8 mouse cellular contexts compared by ENCODE assay signal in the genomic region with DNA sequence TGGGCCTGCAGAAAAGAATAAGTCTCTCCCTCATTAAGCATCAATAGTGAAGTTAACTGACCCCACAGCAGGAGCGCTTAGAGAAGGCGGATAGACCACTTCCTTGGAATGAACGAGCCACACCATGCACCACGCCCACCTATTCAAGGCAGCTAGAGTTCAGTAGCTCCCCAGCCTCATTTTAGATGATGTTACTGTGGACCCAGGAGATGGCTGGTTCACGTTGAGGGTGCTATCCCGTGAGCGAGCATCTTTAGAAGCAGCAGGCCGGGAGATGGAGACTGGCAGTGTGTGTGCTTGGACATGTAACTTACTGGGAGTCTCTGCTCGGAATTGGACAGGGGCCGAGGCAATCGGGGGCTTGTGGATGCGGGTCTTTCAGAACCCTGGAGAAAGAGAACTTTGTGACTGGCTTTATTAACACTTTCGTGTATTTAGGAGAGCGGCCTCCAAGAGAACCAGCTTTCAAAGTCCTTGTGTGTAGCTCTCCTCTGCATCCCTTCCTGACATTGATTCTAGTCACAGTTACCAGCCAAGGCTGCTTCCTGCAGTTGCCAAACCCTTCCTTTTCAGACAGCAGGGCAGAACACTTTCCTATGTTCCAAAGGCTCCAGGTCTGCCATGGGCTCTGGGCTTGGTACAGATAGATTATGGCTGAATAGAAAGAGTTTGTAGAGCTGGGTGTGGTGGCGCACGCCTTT. TPM values are rescaled to one million over a fixed set of nuclear protein-coding genes. Genes with fewer than 3 reads are reported as not detected.
DNase-seq lines count a peak whose midpoint lies in the region; ATAC-seq and TF ChIP-seq lines count a peak whose summit lies in the region.

No protein-coding gene starts in this region.

- no peak for DNase-seq in left cerebral cortex, adult 2 months (ENCODE audit: extremely low spot score in 1 of 2, low spot score in 2 of 2)
- no peak for DNase-seq in left cerebral cortex, postnatal 14 days (ENCODE audit: low spot score in 2 of 2)
- peak; percentile 31 for DNase-seq in forebrain, embryonic 10.5 days (ENCODE audit: extremely low spot score, low spot score)
- no peak for DNase-seq in limb, embryonic 11.5 days (ENCODE audit: low spot score)
- DNase-seq in MN1 (ENCODE audit: low spot score), result no peak

- H3K36me3 ChIP-seq in forebrain, embryonic 10.5 days (replicated peaks), result no peaks in the 10 kb centered on the region
- H3K36me3 ChIP-seq in limb, embryonic 11.5 days (ENCODE audit: control insufficient read depth, insufficient read depth, low read length), result no peaks in the 10 kb centered on the region; the same call in 1 of the 2 replicates
- H3K36me3 ChIP-seq in neural tube, embryonic 13.5 days, result no peaks in the 10 kb centered on the region

- 39% methylated on average over 16 of the region's 16 CpGs for WGBS in forebrain, embryonic 10.5 days
- 44% methylated on average over 16 of the region's 16 CpGs for WGBS in limb, embryonic 11.5 days
- WGBS in neural tube, embryonic 13.5 days, result 34% methylated on average over 16 of the region's 16 CpGs

- H3K4me1 ChIP-seq in forebrain, embryonic 10.5 days, result peaks cover 45% of the 10 kb centered on the region
- H3K4me1 ChIP-seq in limb, embryonic 11.5 days (ENCODE audit: control insufficient read depth, insufficient read depth, low read length), result peaks cover 24% of the 10 kb centered on the region
- peaks cover 41% of the 10 kb centered on the region for H3K4me1 ChIP-seq in neural tube, embryonic 13.5 days (replicated peaks)

- intact Hi-C loops in left cerebral cortex, adult 2 months (cut with DNase I), result no loop called here
- intact Hi-C loops in left cerebral cortex, postnatal 14 days (cut with DNase I), result loop anchor here (2.0 to 5.0 kb wide), 2 partner anchors 263 to 294 kb away; no protein-coding TSS in a partner anchor

- H3K4me3 ChIP-seq in left cerebral cortex, adult 2 months, result peak overlapping the region; percentile 51; the same call in 1 of the 2 replicates
- peak overlapping the region; percentile 74 for H3K4me3 ChIP-seq in forebrain, embryonic 10.5 days
- peak overlapping the region; percentile 68 for H3K4me3 ChIP-seq in limb, embryonic 11.5 days (ENCODE audit: low read depth, low read length)
- peak overlapping the region; percentile 71 for H3K4me3 ChIP-seq in neural tube, embryonic 13.5 days

- peak overlapping the region; percentile 97 for H3K4me2 ChIP-seq in limb, embryonic 11.5 days (ENCODE audit: low read depth, severe bottlenecking)
- H3K4me2 ChIP-seq in neural tube, embryonic 13.5 days, result peak overlapping the region; percentile 87

- no peak for TF ChIP-seq CTCF in left cerebral cortex, adult 2 months (IDR thresholded peaks at IDR 0.05)

- no peak overlapping the region for H3K27ac ChIP-seq in left cerebral cortex, adult 2 months
- H3K27ac ChIP-seq in forebrain, embryonic 10.5 days, result peak overlapping the region; percentile 89
- H3K27ac ChIP-seq in limb, embryonic 11.5 days (replicated peaks; ENCODE audit: low read depth, low read length), result no peak overlapping the region
- H3K27ac ChIP-seq in neural tube, embryonic 13.5 days (replicated peaks), result no peak overlapping the region

- no peak for ATAC-seq in limb, embryonic 11.5 days (ENCODE audit: insufficient number of reproducible peaks, low FRiP score, low TSS enrichment, low read depth)
- ATAC-seq in neural tube, embryonic 13.5 days (ENCODE audit: low read depth), result no peak
- no peak for ATAC-seq in inflammation-experienced regulatory T-cells, adult 6 months
- ATAC-seq in erythroid progenitor cell, adult 5-6 weeks (replicated peaks; ENCODE audit: low FRiP score, poor library complexity, severe bottlenecking), result no peak

- no peak overlapping the region for H3K9ac ChIP-seq in limb, embryonic 11.5 days (ENCODE audit: low read length)
- no peak overlapping the region for H3K9ac ChIP-seq in neural tube, embryonic 13.5 days

- H3K9me3 ChIP-seq in forebrain, embryonic 10.5 days, result no peaks in the 10 kb centered on the region
- no peaks in the 10 kb centered on the region for H3K9me3 ChIP-seq in limb, embryonic 11.5 days (ENCODE audit: control insufficient read depth, low read length)
- no peaks in the 10 kb centered on the region for H3K9me3 ChIP-seq in neural tube, embryonic 13.5 days

- H3K27me3 ChIP-seq in forebrain, embryonic 10.5 days (ENCODE audit: poor library complexity, severe bottlenecking), result peaks cover 93% of the 10 kb centered on the region
- no peaks in the 10 kb centered on the region for H3K27me3 ChIP-seq in limb, embryonic 11.5 days (ENCODE audit: control insufficient read depth, insufficient read depth, low read length)
- peaks cover 72% of the 10 kb centered on the region for H3K27me3 ChIP-seq in neural tube, embryonic 13.5 days

RNA-seq across cellular contexts. Expression of a gene that starts 1.4 kb away (rescaled TPM):
- total RNA-seq in left cerebral cortex, adult 2 months (2021), result 1 to 10 TPM; 8.2 to 8.3 TPM
- total RNA-seq in left cerebral cortex, postnatal 14 days (2021), result 1 to 10 TPM; 7.3 to 8.9 TPM
- polyA plus RNA-seq in forebrain, embryonic 10.5 days (2016; fragmentation: Nextera tagmentation; extraction: Ambion mirVana), result 6.0 and 6.1 TPM in 2 replicates
- polyA plus RNA-seq in limb, embryonic 11.5 days (2014; fragmentation: Nextera tagmentation; extraction: Ambion mirVana), result 7.7 and 9.3 TPM in 2 replicates
- 3.5 and 4.9 TPM in 2 replicates for polyA plus RNA-seq in neural tube, embryonic 13.5 days (2015; fragmentation: Nextera tagmentation; extraction: Ambion mirVana)
- polyA plus RNA-seq in inflammation-experienced regulatory T-cells, adult 6 months (2017; shearing (Covaris generic)), result under 1 TPM in 1 of 3 experiments, not detected in 2; 0.40 TPM
- 2.9 and 3.6 TPM in 2 replicates for total RNA-seq in erythroid progenitor cell, adult 5-6 weeks (2015; ENCODE audit: low replicate concordance)
- total RNA-seq in erythroid progenitor cell, adult 5-6 weeks (2017; ENCODE audit: low replicate concordance), result 1.6 and 2.8 TPM in 2 replicates
